Mouse (Mus musculus) B cell, adult 2 months (primary cell): ENCODE results near the gene Cd3d.
"Not testable (repeated sequence)": the region's sequence is repeated elsewhere in the genome, so short reads cannot be mapped to it uniquely, and the experiment has no call there.

Experiments
- DNase-seq, 2 experiments: peaks; one replicate each; pipeline ENCODE4 v3.0.0; 2022

The Cd3d gene

DNA sequence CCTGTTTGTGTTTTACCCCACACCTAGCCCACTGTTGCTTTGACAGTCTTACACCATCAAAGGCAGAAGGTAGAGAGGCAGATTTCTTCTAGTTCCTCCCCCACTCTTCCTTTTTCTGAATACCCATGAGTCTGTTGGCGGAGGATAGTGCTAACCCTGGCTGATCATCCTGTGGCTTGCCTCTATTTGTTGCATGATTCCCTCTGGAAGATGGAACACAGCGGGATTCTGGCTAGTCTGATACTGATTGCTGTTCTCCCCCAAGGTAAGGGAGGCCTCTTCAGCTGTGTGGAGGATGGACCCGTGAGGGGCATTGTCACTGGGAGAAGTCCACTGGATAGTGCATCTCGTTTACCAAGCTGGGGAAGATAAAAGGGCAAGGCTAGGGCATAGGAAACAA is at the start of gene Cd3d:
Cd3d (plus strand) TSS at position 111 of the 400 bp plus-strand sequence.
- DNase-seq = no peak

- DNase-seq = no peak
Measured at GRCm38 (mm10) chr9:44941756-44942155, 39.8 kb upstream of the Cd3d start.

GRCm38 (mm10) chr9:44942421-44942820 is 39.2 kb upstream of the Cd3d start:
- no peak for DNase-seq

- no peak for DNase-seq
Measured at GRCm38 (mm10) chr9:44946185-44946695, 35.3 kb upstream of the Cd3d start.

DNA sequence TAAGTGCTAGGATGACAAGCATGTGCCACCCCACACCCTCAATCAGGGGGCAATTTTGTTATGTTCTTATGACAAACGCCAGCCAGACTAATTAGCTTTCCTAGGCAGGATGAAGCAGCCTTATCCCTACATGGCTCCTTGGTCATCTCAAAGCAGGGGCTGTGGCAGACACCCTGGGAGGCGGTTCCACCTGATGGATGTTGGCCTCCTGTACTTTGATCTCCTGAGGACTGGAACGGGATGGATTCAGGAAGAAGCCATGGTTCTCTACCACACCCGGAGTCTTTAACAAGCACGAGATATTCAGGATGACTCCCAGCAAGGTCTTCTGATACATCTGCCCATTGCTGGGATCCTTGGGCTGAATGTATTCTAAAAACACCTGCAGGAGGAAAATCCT is 33.8 kb upstream of the Cd3d start:
- DNase-seq = no peak

- DNase-seq = no peak
Measured at GRCm38 (mm10) chr9:44954432-44954831, 27.2 kb upstream of the Cd3d start.

DNA sequence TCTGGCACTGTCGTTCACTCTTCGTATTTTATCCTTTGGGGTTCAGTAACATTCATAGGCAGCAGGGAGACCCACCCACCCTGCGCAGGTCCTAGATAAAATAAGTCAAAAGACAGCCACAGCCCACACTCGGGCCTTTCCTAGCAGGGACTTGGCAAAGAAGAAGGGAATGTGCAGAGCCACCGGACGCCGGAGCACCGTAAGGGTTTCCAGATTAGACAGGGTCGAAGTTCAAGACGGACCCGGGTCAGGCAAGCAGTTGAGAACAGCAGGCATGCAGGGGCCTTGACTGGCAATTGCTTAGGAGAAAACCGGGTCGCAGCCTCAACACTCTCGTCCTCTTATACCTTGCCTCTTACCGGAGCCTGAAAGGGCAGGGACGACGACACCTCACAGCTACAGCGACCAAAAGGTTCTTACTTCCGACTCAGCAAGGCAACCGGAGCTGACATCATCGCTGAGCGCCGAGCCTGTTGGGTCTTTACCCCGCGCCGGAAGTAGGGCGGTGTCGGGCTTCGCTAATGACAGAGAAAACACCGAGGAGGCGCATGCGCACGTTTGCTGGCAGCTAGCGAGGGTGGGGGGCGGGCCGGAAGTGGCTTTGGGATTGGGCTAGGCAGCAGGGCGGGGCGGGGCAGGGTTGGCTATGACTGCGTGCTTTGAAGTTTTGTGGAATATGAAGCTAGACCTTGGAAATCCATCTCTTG is 16.3 kb upstream of the Cd3d start, which contains the start of gene Ube4a:
Ube4a (minus strand) TSS at position 475 of the 707 bp plus-strand sequence.
- DNase-seq = peak; percentile 100

DNA sequence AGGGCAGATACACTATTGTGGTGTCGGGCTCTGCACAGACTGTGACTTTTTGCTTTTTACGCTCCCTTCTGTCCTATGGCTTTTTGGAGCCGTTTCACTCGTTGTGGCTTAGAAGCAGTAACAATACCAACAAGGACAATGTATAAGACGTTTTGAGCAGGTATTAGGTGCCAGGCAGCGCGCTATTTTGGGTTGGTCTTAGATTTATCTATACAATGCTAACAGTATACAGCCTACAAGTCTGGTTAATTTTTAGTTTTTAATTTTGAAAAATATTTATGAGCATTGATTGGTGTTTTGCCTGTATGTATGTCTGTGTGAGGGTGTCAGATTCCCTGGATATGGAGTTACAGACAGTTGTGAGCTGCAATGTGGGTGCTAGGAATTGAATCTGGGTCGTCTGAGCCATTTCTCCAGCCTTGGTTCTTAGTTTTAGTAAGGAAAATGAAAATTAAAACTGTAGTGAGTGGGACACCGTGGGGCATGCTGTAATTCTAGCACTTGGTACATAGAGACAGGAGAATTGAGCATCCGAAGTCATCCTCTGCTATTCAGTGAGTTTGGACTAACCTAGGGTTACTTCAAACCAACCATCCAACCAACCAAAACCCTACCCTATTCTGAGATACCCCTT is 15.6 kb upstream of the Cd3d start:
- no peak for DNase-seq

DNA sequence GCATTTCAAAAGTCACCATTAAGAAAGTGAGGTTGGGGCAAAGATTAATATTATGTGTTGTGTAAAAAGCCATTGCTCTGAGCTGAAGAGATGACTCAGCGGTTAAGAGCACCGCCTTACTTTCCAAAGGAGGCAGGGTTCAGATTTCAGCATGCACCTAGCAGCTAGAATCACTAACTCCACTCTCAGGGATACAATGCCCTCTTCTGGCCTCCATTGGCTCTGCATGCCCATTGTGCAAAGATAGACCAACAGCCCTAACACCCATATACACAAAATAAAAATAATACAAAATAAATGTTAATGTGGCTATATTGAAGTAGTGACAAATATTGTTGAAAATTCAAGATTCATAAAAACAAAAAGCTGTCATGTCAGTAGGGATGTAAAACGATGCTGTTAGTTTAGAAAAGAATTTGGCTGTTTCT is 14.8 kb upstream of the Cd3d start:
- DNase-seq = peak; percentile 80 to 82

DNA sequence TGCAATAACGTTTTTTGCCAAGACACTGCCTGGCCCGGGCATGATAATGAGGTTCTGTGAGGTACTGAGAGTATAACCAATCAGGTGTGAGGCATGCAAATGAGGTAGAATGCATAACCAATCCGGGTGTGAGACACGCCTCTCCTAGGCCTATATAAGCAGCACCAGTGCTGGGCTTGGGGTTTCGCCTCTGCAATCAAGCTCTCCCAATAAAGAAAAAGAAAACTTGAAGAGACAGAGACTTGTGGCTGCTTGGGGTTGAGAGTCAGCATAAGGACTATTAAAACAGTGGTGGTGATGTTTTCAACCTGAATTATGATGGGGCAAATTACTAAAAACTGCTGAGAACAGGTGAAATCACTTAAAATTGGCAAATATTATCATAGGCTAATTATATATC is 13.8 kb upstream of the Cd3d start:
- not testable (repeated sequence) for DNase-seq

DNA sequence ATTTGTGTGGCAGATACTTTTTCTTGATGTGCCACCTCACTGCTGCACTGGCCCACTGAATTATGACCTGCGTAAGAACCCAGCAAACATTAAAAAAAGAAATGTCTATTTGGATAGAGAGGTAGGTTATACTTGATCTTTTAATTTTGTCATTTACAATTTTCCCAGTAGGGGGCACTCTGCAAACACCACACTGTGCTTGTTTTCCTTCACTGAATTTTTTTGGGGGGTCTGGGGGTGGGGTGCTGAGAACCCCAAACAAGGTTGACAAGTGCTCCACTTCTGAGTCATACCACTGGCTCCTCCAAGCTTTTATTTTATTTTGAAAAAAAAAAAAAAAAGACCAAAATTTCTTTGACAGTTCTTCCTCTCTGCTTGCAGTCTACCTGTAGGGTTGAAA is 12.1 kb upstream of the Cd3d start:
- no peak for DNase-seq

DNA sequence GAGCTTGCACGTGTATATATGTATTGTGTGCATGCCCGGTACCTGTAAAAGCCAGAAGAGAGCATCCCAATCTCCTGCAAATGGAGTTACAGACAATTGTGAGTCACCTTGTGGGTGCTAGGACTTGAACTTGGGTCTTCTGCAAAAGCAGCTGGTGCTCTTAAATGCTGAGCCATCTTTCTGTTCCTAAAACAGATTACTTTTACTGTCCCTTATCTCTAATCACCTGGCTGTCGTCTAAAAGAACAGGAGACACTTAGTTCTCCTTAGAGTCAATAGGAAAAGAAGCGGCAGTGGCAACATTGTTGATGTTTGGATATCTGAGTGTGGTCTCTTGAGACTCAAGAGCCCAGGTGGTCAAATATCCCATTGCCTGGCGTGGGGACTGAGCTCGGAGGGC is 3.8 kb upstream of the Cd3d start:
- no peak for DNase-seq

GRCm38 (mm10) chr9:44979806-44980205 is 1.8 kb upstream of the Cd3d start:
- no peak for DNase-seq

DNA sequence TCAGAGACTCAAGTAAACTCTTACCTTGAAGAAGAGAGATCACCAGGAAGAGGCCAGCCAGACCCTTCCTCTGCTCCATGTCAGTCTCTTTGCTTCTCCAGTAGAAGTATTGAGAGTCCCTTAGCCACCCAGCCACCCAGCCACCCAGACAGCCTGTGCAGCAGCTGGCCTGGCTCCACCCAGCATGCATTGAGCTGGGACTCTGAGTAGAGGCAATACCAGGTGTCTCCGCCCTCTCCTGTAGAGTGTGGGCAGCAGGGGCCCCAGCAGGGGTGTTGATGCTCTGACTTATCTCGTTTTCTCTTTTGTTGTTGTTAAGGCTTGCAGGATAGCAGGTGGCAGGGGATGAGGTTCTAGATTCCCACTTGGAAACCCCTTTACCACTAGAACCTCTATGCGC is 1.3 kb upstream of the Cd3d start, which contains the start of gene Cd3g:
Cd3g (minus strand) TSS at position 190 of the 400 bp plus-strand sequence.
- DNase-seq = no peak

DNA sequence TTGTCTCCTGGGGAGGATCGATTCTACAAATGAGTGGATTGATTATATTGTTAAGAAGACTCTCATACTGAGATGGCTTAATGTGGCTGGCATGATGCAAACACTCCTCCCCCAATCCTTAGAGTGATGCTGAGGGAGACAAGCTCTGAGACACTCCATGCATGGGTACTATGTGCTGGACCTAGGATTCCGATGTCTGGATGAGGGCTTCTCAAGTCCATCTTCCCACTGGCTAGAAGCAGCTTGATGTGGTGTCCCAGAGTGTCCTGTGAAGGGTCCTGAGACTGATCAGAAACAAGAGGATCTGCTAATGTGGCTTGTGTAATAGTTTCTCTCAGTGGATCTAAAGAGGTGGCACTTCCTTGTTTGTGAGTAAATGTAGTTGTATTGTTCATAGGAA is 482 bp upstream of the Cd3d start:
- DNase-seq = no peak

- DNase-seq = no peak
Measured at GRCm38 (mm10) chr9:44982081-44982480, 495 bp downstream of the Cd3d start.

- no peak for DNase-seq
Measured at GRCm38 (mm10) chr9:44982531-44982930, 945 bp downstream of the Cd3d start.

DNA sequence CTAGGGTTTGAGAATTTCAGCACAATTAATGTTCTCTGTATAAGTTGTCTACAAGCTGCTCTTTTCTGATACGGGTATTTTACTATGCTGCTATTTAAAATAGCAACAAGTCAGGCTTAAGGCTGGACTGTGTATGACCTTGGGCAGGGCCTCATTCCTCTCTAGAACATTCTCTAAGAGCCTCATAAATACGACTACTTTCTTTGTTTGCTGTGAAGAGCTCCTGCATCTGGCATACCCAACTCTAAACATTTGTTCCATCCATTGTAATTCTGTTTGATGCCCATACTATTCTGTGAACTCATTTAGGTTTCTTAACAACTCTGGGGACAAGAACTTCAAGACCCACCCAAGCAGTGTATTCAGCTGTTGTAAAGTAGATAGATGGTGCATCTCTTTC is 1.4 kb downstream of the Cd3d start:
- DNase-seq = no peak

GRCm38 (mm10) chr9:44985721-44986161 is 4.2 kb downstream of the Cd3d start:
- DNase-seq = peak; percentile 42 to 43

- DNase-seq = peak; percentile 84 to 85
Measured at GRCm38 (mm10) chr9:44986242-44986781, 4.7 kb downstream of the Cd3d start.

- peak; percentile 26 to 41 for DNase-seq
Measured at GRCm38 (mm10) chr9:44986976-44987375, 5.4 kb downstream of the Cd3d start.

GRCm38 (mm10) chr9:44991821-44992220 is 10.2 kb downstream of the Cd3d start:
- DNase-seq = no peak

- DNase-seq = no peak
Measured at GRCm38 (mm10) chr9:44992271-44992670, 10.7 kb downstream of the Cd3d start.

- DNase-seq = no peak
Measured at GRCm38 (mm10) chr9:44993268-44993667, 11.7 kb downstream of the Cd3d start.
